Mouse (Mus musculus): Measurements from ENCODE around the gene Sec13. TPM values are rescaled to one million over a fixed set of nuclear protein-coding genes. Genes with fewer than 3 reads are reported as not detected.

Sec13 gene
- polyA plus RNA-seq, 1 experiment from 2014 or later: 177 TPM

- Histone ChIP-seq H3K4me1 (ENCODE audit: control insufficient read depth, insufficient read depth, low read length) (no peaks in the 10 kb centered on the region), H3K36me3 (ENCODE audit: control insufficient read depth, insufficient read depth, low read length) (peaks cover 7% of the 10 kb centered on the region; the same call in 1 of the 2 replicates), H3K27ac (ENCODE audit: low read length) (no peak overlapping the region), H3K4me3 (ENCODE audit: low read depth, low read length) (no peak overlapping the region), H3K27me3 (ENCODE audit: control insufficient read depth, insufficient read depth, low read depth, low read length) (peaks cover 7% of the 10 kb centered on the region; the same call in 1 of the 2 replicates), H3K9me3 (replicated peaks; ENCODE audit: control insufficient read depth, low read length, poor library complexity, severe bottlenecking) (no peaks in the 10 kb centered on the region), H3K9ac (ENCODE audit: low read depth, low read length) (no peak overlapping the region), H3K4me2 (ENCODE audit: low read length) (no peak overlapping the region)
- 87% methylated on average over 14 of the region's 14 CpGs for WGBS
- ATAC-seq: no peak
These were observed 6.7 kb upstream of the Sec13 start for GRCm38 (mm10) chr6:113747284-113747683.

GRCm38 (mm10) chr6:113745117-113745516, 4.6 kb upstream of the Sec13 start:
- Histone ChIP-seq H3K27ac (ENCODE audit: low read length) (no peak overlapping the region), H3K4me1 (ENCODE audit: control insufficient read depth, insufficient read depth, low read length) (peaks cover 2% of the 10 kb centered on the region; the same call in 1 of the 2 replicates), H3K27me3 (ENCODE audit: control insufficient read depth, insufficient read depth, low read depth, low read length) (peaks cover 7% of the 10 kb centered on the region; the same call in 1 of the 2 replicates), H3K36me3 (ENCODE audit: control insufficient read depth, insufficient read depth, low read length) (peaks cover 5% of the 10 kb centered on the region; the same call in 1 of the 2 replicates), H3K9me3 (replicated peaks; ENCODE audit: control insufficient read depth, low read length, poor library complexity, severe bottlenecking) (no peaks in the 10 kb centered on the region), H3K4me3 (ENCODE audit: low read depth, low read length) (no peak overlapping the region), H3K9ac (ENCODE audit: low read depth, low read length) (no peak overlapping the region), H3K4me2 (ENCODE audit: low read length) (no peak overlapping the region)
- no peak for ATAC-seq

GRCm38 (mm10) chr6:113743111-113743510, 2.6 kb upstream of the Sec13 start:
- no peak overlapping the region for H3K4me2 ChIP-seq (ENCODE audit: low read length)
- H3K27me3 ChIP-seq (ENCODE audit: control insufficient read depth, insufficient read depth, low read depth, low read length): 0 out of 2 replicates have a peak, but pooled peaks cover 3% of the 10 kb centered on the region
- H3K36me3 ChIP-seq (ENCODE audit: control insufficient read depth, insufficient read depth, low read length): peaks cover 5% of the 10 kb centered on the region; the same call in 1 of the 2 replicates
- H3K27ac ChIP-seq (ENCODE audit: low read length): no peak overlapping the region
- H3K9me3 ChIP-seq (replicated peaks; ENCODE audit: control insufficient read depth, low read length, poor library complexity, severe bottlenecking): no peaks in the 10 kb centered on the region
- no peak overlapping the region for H3K9ac ChIP-seq (ENCODE audit: low read depth, low read length)
- WGBS: 57% methylated on average over 1 of the region's 1 CpGs
- peaks cover 12% of the 10 kb centered on the region for H3K4me1 ChIP-seq (ENCODE audit: control insufficient read depth, insufficient read depth, low read length)
- no peak overlapping the region for H3K4me3 ChIP-seq (ENCODE audit: low read depth, low read length)
- ATAC-seq: no peak

- peaks cover 3% of the 10 kb centered on the region; the same call in 1 of the 2 replicates for H3K36me3 ChIP-seq (ENCODE audit: control insufficient read depth, insufficient read depth, low read length)
- peaks cover 12% of the 10 kb centered on the region for H3K4me1 ChIP-seq (ENCODE audit: control insufficient read depth, insufficient read depth, low read length)
- no peaks in the 10 kb centered on the region for H3K27me3 ChIP-seq (ENCODE audit: control insufficient read depth, insufficient read depth, low read depth, low read length)
- no peak overlapping the region for H3K4me2 ChIP-seq (ENCODE audit: low read length)
- H3K4me3 ChIP-seq (ENCODE audit: low read depth, low read length): no peak overlapping the region
- no peak overlapping the region for H3K27ac ChIP-seq (ENCODE audit: low read length)
- H3K9ac ChIP-seq (ENCODE audit: low read depth, low read length): no peak overlapping the region
- H3K9me3 ChIP-seq (replicated peaks; ENCODE audit: control insufficient read depth, low read length, poor library complexity, severe bottlenecking): no peaks in the 10 kb centered on the region
- 84% methylated on average over 1 of the region's 1 CpGs for WGBS
- ATAC-seq: no peak
These were observed 1.8 kb upstream of the Sec13 start for GRCm38 (mm10) chr6:113742321-113742720.

- H3K36me3 ChIP-seq (ENCODE audit: control insufficient read depth, insufficient read depth, low read length): no peaks in the 10 kb centered on the region; the same call in 1 of the 2 replicates
- H3K4me1 ChIP-seq (ENCODE audit: control insufficient read depth, insufficient read depth, low read length): peaks cover 12% of the 10 kb centered on the region
- no peak overlapping the region for H3K4me3 ChIP-seq (ENCODE audit: low read depth, low read length)
- H3K4me2 ChIP-seq (ENCODE audit: low read length): no peak overlapping the region
- H3K9me3 ChIP-seq (replicated peaks; ENCODE audit: control insufficient read depth, low read length, poor library complexity, severe bottlenecking): no peaks in the 10 kb centered on the region
- no peak overlapping the region for H3K27ac ChIP-seq (ENCODE audit: low read length)
- 72% methylated on average over 2 of the region's 2 CpGs for WGBS
- no peak overlapping the region for H3K9ac ChIP-seq (ENCODE audit: low read depth, low read length)
- H3K27me3 ChIP-seq (ENCODE audit: control insufficient read depth, insufficient read depth, low read depth, low read length): no peaks in the 10 kb centered on the region
- no peak for ATAC-seq
These were observed 882 bp upstream of the Sec13 start for GRCm38 (mm10) chr6:113741425-113741824.

DNA sequence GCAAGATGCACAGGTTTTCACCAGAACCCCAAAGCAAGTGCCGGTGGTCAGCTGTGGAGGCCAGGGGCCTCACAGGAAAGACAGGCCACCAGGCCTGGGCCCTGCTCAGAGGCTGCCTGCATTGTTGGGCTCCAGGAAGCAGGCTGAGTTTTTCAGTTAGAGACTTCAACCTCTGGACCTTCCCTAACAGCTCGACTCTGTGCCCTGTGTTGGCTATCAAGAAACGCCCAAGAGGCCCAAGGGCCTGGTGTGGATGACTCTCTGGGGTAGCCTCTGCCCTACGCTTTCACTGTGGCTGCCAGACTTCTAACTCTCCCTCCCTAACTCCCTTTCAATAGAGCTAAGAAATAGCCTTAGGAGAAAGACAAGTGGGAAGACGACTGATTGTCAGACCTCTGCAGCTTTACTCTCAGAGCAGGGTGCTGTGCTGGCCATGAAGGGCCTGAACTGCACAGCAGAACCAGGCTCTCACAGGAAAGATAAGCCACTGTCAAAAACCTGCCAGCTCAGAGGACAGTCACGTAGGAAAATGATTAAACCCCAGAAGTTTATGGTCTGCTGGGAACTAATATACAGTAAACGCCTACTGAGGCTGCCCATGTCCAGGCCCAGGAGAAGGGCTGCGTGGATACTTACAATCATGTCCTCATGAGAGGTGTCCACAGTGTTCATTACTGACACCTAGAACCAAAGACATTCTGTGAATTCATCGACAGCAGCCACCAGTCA, 3.1 kb downstream of the Sec13 start:
- Histone ChIP-seq H3K9ac (ENCODE audit: low read depth, low read length) (no peak overlapping the region), H3K9me3 (replicated peaks; ENCODE audit: control insufficient read depth, low read length, poor library complexity, severe bottlenecking) (no peaks in the 10 kb centered on the region), H3K4me1 (ENCODE audit: control insufficient read depth, insufficient read depth, low read length) (peaks cover 12% of the 10 kb centered on the region), H3K4me3 (ENCODE audit: low read depth, low read length) (no peak overlapping the region), H3K36me3 (ENCODE audit: control insufficient read depth, insufficient read depth, low read length) (peaks cover 19% of the 10 kb centered on the region), H3K27ac (ENCODE audit: low read length) (no peak overlapping the region), H3K4me2 (ENCODE audit: low read length) (no peak overlapping the region), H3K27me3 (ENCODE audit: control insufficient read depth, insufficient read depth, low read depth, low read length) (no peaks in the 10 kb centered on the region)
- 90% methylated on average over 9 of the region's 9 CpGs for WGBS
- ATAC-seq: no peak

- H3K4me1 ChIP-seq (ENCODE audit: control insufficient read depth, insufficient read depth, low read length): no peaks in the 10 kb centered on the region
- no peak overlapping the region for H3K4me3 ChIP-seq (ENCODE audit: low read depth, low read length)
- H3K9ac ChIP-seq (ENCODE audit: low read depth, low read length): no peak overlapping the region
- ATAC-seq: no peak
- no peaks in the 10 kb centered on the region for H3K27me3 ChIP-seq (ENCODE audit: control insufficient read depth, insufficient read depth, low read depth, low read length)
- H3K4me2 ChIP-seq (ENCODE audit: low read length): no peak overlapping the region
- H3K36me3 ChIP-seq (ENCODE audit: control insufficient read depth, insufficient read depth, low read length): peaks cover 53% of the 10 kb centered on the region
- no peak overlapping the region for H3K27ac ChIP-seq (ENCODE audit: low read length)
- H3K9me3 ChIP-seq (replicated peaks; ENCODE audit: control insufficient read depth, low read length, poor library complexity, severe bottlenecking): no peaks in the 10 kb centered on the region
- WGBS: 96% methylated on average over 3 of the region's 3 CpGs
These were observed 9.2 kb downstream of the Sec13 start for GRCm38 (mm10) chr6:113731296-113731695.

GRCm38 (mm10) chr6:113728181-113728580, 12.4 kb downstream of the Sec13 start:
- no peaks in the 10 kb centered on the region for H3K27me3 ChIP-seq (ENCODE audit: control insufficient read depth, insufficient read depth, low read depth, low read length)
- H3K9me3 ChIP-seq (replicated peaks; ENCODE audit: control insufficient read depth, low read length, poor library complexity, severe bottlenecking): no peaks in the 10 kb centered on the region
- peaks cover 42% of the 10 kb centered on the region for H3K36me3 ChIP-seq (ENCODE audit: control insufficient read depth, insufficient read depth, low read length)
- no peak overlapping the region for H3K4me3 ChIP-seq (ENCODE audit: low read depth, low read length)
- no peak overlapping the region for H3K4me2 ChIP-seq (ENCODE audit: low read length)
- 95% methylated on average over 7 of the region's 7 CpGs for WGBS
- H3K4me1 ChIP-seq (ENCODE audit: control insufficient read depth, insufficient read depth, low read length): no peaks in the 10 kb centered on the region
- H3K9ac ChIP-seq (ENCODE audit: low read depth, low read length): no peak overlapping the region
- H3K27ac ChIP-seq (ENCODE audit: low read length): no peak overlapping the region
- ATAC-seq: no peak

- WGBS: 95% methylated on average over 4 of the region's 4 CpGs
- no peak for ATAC-seq
- Histone ChIP-seq H3K27ac (ENCODE audit: low read length) (no peak overlapping the region), H3K9me3 (replicated peaks; ENCODE audit: control insufficient read depth, low read length, poor library complexity, severe bottlenecking) (no peaks in the 10 kb centered on the region), H3K4me3 (ENCODE audit: low read depth, low read length) (no peak overlapping the region), H3K36me3 (ENCODE audit: control insufficient read depth, insufficient read depth, low read length) (peaks cover 14% of the 10 kb centered on the region), H3K4me1 (ENCODE audit: control insufficient read depth, insufficient read depth, low read length) (no peaks in the 10 kb centered on the region), H3K27me3 (ENCODE audit: control insufficient read depth, insufficient read depth, low read depth, low read length) (no peaks in the 10 kb centered on the region), H3K9ac (ENCODE audit: low read depth, low read length) (no peak overlapping the region), H3K4me2 (ENCODE audit: low read length) (no peak overlapping the region)
These were observed 19.5 kb downstream of the Sec13 start for GRCm38 (mm10) chr6:113721061-113721460.

Measured in midbrain, embryonic 16.5 days (tissue).